Mouse (Mus musculus) liver, adult 2 months (tissue): Measurements from ENCODE around the gene Slc24a5. TPM values are rescaled to one million over a fixed set of nuclear protein-coding genes. Genes with fewer than 3 reads are reported as not detected.

Experiments used
- DNase-seq: peaks from one replicate; pipeline ENCODE4 v3.0.0-alpha.2; 2011; ENCODE audit warnings: low read depth, low spot score; ENCODE audit errors: extremely low read depth
- H3K27ac ChIP-seq: fragments of 200-500 bp; replicated peaks from 2 replicates; pipeline ENCODE4 v1.5.1; 2012; ENCODE audit warnings: low read depth, mild to moderate bottlenecking, control low read depth, inconsistent platforms, low read length; ENCODE audit not compliant: insufficient read depth
- H3K27me3 ChIP-seq: fragments of 200-500 bp; 2 replicates; pipeline ENCODE4 v1.6.1; 2012; ENCODE audit warnings: mild to moderate bottlenecking, moderate library complexity, low read length, inconsistent platforms; ENCODE audit not compliant: control insufficient read depth, insufficient read depth
- H3K36me3 ChIP-seq: fragments of 200-500 bp; 2 replicates; pipeline ENCODE4 v1.6.1; 2012; ENCODE audit warnings: low read length, inconsistent platforms; ENCODE audit not compliant: control insufficient read depth, insufficient read depth
- H3K4me1 ChIP-seq: fragments of 200-500 bp; 2 replicates; pipeline ENCODE4 v1.6.1; 2011; ENCODE audit warnings: low read length; ENCODE audit not compliant: control insufficient read depth, insufficient read depth
- H3K4me3 ChIP-seq: fragments of 200-500 bp; 2 replicates; pipeline ENCODE4 v1.5.1; 2011; ENCODE audit warnings: low read depth, mild to moderate bottlenecking, control low read depth, low read length, moderate library complexity; ENCODE audit not compliant: insufficient read depth
- H3K79me2 ChIP-seq: fragments of 200-500 bp; 2 replicates; pipeline ENCODE4 v1.6.1; 2012; ENCODE audit warnings: inconsistent platforms, mild to moderate bottlenecking, low read length, moderate library complexity; ENCODE audit not compliant: control insufficient read depth, insufficient read depth
- H3K9ac ChIP-seq: fragments of 200-500 bp; 2 replicates; pipeline ENCODE4 v1.6.1; 2012; ENCODE audit warnings: low read depth, mild to moderate bottlenecking, control low read depth, inconsistent platforms, low read length
- CTCF ChIP-seq: fragments of 200-500 bp; IDR thresholded peaks from 2 replicates; pipeline ENCODE4 v1.5.1; 2011; ENCODE audit warnings: low read depth, low read length, control low read depth
- POLR2A ChIP-seq: fragments of 200-500 bp; IDR thresholded peaks from 2 replicates; pipeline ENCODE4 v1.6.1; 2011; ENCODE audit warnings: low read length, control low read depth; ENCODE audit not compliant: insufficient read depth; ENCODE audit errors: extremely low read depth
- WGBS: fragments of 180-500 bp; shearing (Covaris S2); methylation state at CpG from one replicate; pipeline ENCODE4 v1.1.7; 2018; 5-methylcytosine and 5-hydroxymethylcytosine counted together
- polyA plus RNA-seq: library from polyadenylated mRNA; depleted of rRNA; stranded (reverse); fragments of >200 nt; gene quantifications from 2 replicates; pipeline ENCODE4 v1.2.3, GENCODE M21; 2012; rRNA removed
- total RNA-seq: library from RNA; depleted of rRNA; stranded (reverse); fragments of >200 nt; gene quantifications from 2 replicates; pipeline ENCODE4 v1.2.3, GENCODE M21; 2014; rRNA removed

Slc24a5 gene
- total and polyA plus RNA-seq, 2 experiments: 0.37 to 0.65 TPM

DNA sequence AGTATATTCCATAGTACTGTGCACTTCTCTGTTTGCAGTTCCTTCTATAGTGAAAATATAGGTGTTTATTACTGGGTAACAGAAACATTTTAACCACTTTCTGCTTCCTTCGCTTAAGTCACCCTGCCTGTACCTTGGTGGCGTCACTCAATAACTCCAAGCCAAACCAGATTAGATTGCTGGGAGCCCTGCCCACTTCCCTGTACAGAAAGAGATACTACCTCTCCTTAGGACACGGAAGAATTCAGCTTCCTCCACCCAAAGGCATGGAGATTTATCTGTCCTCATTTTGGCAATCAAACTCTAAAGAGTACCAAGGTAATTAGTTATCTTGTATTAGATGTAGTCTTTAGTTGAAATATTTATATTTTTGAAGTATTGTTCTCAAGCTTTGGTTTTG lies 58.9 kb downstream of the Slc24a5 start:
- Histone ChIP-seq H3K36me3 (no peaks in the 10 kb centered on the region), H3K9ac (no peak overlapping the region), H3K4me1 (peaks cover 6% of the 10 kb centered on the region; the same call in 1 of the 2 replicates), H3K4me3 (no peak overlapping the region), H3K27ac (no peak overlapping the region), H3K27me3 (no peaks in the 10 kb centered on the region), H3K79me2 (no peaks in the 10 kb centered on the region)
- TF ChIP-seq POLR2A (no peak), CTCF (no peak)
- WGBS: 85% methylated on average over 3 of the region's 3 CpGs
- no peak for DNase-seq

DNA sequence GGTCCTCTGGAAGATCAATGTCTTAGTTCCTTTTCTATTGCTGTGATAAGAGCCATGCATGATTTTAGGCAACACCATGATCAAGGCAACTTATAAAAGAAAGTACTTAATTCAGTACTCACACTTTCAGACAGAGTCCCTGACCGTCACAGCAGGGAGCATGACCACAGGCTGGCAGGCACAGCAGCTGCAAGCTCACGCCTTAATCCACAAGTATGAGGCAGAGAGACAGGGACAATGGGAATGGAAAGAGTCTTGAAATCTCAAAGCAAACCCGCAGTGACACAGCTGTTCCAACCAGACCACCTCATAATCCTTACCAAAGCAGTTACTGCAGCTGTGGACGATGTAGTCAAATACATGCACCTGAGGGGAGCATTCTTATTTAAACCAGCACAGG lies 66.2 kb downstream of the Slc24a5 start:
- Histone ChIP-seq H3K4me1 (no peaks in the 10 kb centered on the region), H3K9ac (no peak overlapping the region), H3K27ac (no peak overlapping the region), H3K4me3 (no peak overlapping the region), H3K27me3 (peaks cover 3% of the 10 kb centered on the region; the same call in 1 of the 2 replicates), H3K79me2 (no peaks in the 10 kb centered on the region), H3K36me3 (no peaks in the 10 kb centered on the region)
- TF ChIP-seq CTCF (no peak), POLR2A (no peak)
- WGBS: 36% methylated on average over 4 of the region's 4 CpGs
- DNase-seq: no peak

DNA sequence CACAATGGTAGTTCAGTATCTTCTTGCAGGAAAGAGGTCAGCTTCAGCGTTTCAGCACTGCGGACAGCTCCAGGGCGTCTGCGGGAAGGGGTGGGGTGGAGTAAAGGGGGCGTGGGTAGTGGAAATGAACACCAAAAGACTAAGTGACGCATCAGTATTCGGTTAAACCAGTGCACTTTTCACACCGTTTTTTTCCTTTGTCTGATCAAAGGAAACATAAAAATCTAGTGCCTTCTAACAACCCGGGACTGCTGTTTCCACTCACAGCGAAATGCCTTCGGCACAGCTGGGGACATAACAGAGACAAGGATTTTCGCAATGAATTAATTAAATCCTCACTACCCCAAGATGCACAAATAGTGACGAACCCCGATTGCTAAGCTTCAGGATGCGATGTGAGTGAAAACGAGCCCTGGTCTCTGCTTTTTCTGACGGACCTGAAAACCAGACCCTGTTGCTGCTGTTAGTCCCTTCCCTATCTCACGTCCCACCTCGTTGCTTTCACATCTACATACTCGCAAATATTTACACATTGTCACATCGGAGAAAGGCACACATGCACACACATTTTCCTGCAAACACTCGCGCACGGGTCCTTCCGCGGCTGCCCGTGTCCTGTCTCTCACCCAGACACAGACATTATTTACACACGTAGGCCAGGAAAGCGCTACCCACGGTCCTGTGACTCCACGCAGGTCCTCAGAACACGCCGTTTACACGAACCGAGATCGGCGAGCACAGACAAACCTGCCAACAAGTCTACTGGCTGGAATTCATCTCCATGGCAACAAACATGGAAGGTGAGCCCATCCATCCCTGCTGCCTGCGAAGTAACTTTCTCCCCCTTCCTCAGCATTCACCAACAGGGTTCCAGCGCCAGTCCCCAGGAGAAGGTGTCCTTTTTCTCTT lies 68.2 kb downstream of the Slc24a5 start, which contains the start of gene Ctxn2:
Gene Ctxn2 (plus strand): TSS at position 790 of the 909 bp plus-strand sequence.
- WGBS: 2% methylated on average over 39 of the region's 39 CpGs
- H3K4me1 ChIP-seq: no peaks in the 10 kb centered on the region
- H3K9ac ChIP-seq: no peak within 1 kb of the TSS
- H3K79me2 ChIP-seq: no peaks in the 10 kb centered on the region
- no peak within 1 kb of the TSS for H3K27ac ChIP-seq
- DNase-seq: no peak
- no peak within 1 kb of the TSS for H3K4me3 ChIP-seq
- no peaks in the 10 kb centered on the region for H3K36me3 ChIP-seq
- H3K27me3 ChIP-seq: peaks cover 3% of the 10 kb centered on the region; the same call in 1 of the 2 replicates
- TF ChIP-seq POLR2A: no peak

DNA sequence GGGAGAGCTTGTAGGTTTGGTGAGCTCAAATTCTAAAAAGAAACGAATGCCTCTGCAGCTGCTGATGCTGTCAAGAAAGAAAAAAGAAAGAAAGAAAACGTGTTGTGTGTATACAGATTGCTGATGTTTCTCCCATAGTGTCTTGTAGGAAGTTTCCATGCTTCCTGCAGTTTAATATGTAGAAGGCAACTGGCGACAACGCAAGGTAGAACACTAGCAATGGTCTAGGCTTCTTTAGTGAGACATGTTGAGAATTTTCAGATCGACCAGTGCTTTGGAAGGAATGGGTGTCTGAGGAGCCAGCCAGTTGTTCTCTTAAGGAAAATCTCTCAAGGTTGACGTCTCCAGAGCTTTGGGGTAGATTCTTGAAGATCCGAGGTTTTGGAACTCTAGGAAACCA lies 68.9 kb downstream of the Slc24a5 start:
- Histone ChIP-seq H3K27me3 (peaks cover 3% of the 10 kb centered on the region; the same call in 1 of the 2 replicates), H3K4me1 (no peaks in the 10 kb centered on the region), H3K27ac (no peak overlapping the region), H3K4me3 (no peak overlapping the region), H3K79me2 (no peaks in the 10 kb centered on the region), H3K36me3 (no peaks in the 10 kb centered on the region), H3K9ac (no peak overlapping the region)
- no peak for DNase-seq
- WGBS: 27% methylated on average over 7 of the region's 7 CpGs
- TF ChIP-seq POLR2A (no peak), CTCF (no peak)

Other genes starting within 250 kb of the Slc24a5 start
- 4.2 and 6.0 TPM in 2 replicates for gene Myef2, start 55.5 kb downstream of the Slc24a5 start, total RNA-seq
- gene Myef2, start 55.5 kb downstream of the Slc24a5 start, polyA plus RNA-seq: 1.6 and 2.5 TPM in 2 replicates
- not detected in 2 replicates for gene Ctxn2, start 68.6 kb downstream of the Slc24a5 start, total RNA-seq
- gene Ctxn2, start 68.6 kb downstream of the Slc24a5 start, polyA plus RNA-seq: not detected in 2 replicates
- gene Slc12a1, start 84.4 kb downstream of the Slc24a5 start, total RNA-seq: 0.07 TPM in 1 of 2 replicates, not detected in the other
- not detected in 2 replicates for gene Slc12a1, start 84.4 kb downstream of the Slc24a5 start, polyA plus RNA-seq
- gene Dut, start 179.1 kb downstream of the Slc24a5 start, total RNA-seq: 13.4 and 16.8 TPM in 2 replicates
- gene Dut, start 179.1 kb downstream of the Slc24a5 start, polyA plus RNA-seq: 8.6 and 10.9 TPM in 2 replicates